Mouse (Mus musculus) liver, adult (tissue): Measurements from ENCODE around the gene Gm28102.
"Not testable (repeated sequence)": the region's sequence is repeated elsewhere in the genome, so short reads cannot be mapped to it uniquely, and the experiment has no call there.

Experiments used
- GATA4 ChIP-seq: IDR thresholded peaks from 2 replicates; pipeline ENCODE4 v1.6.1; 2014; ENCODE audit warnings: mild to moderate bottlenecking, low read length; ENCODE audit not compliant: insufficient replicate concordance

The Gm28102 gene

GRCm38 (mm10) chrY:88053015-88053414, at the start of gene Gm28102:
Gm28102 (plus strand) TSS chrY:88053315.
- not testable (repeated sequence) for TF ChIP-seq GATA4
